Mouse (Mus musculus): ENCODE measurements around the gene Nol11. TPM values are rescaled to one million over a fixed set of nuclear protein-coding genes. Genes with fewer than 3 reads are reported as not detected.
"Not testable (repeated sequence)": the region's sequence is repeated elsewhere in the genome, so short reads cannot be mapped to it uniquely, and the experiment has no call there.

The Nol11 gene
- total and polyA plus RNA-seq, 3 experiments, result 2.6 to 25.3 (median 24.5) TPM

- DNase-seq, result no peak
Measured at GRCm38 (mm10) chr11:107155292-107155691, 33.9 kb downstream of the Nol11 start.

GRCm38 (mm10) chr11:107154431-107154830, 34.8 kb downstream of the Nol11 start:
- DNase-seq, result no peak

GRCm38 (mm10) chr11:107153645-107154044, 35.5 kb downstream of the Nol11 start:
- no peak for DNase-seq

GRCm38 (mm10) chr11:107151809-107152208, 37.4 kb downstream of the Nol11 start:
- no peak for DNase-seq

GRCm38 (mm10) chr11:107143956-107144355, 45.2 kb downstream of the Nol11 start:
- not testable (repeated sequence) for DNase-seq

GRCm38 (mm10) chr11:107142382-107142781, 46.8 kb downstream of the Nol11 start:
- DNase-seq, result no peak

GRCm38 (mm10) chr11:107140756-107141155, 48.4 kb downstream of the Nol11 start:
- no peak for DNase-seq

GRCm38 (mm10) chr11:107138633-107139032, 50.5 kb downstream of the Nol11 start:
- no peak for DNase-seq

GRCm38 (mm10) chr11:107137593-107137992, 51.6 kb downstream of the Nol11 start:
- DNase-seq, result no peak

- DNase-seq, result not testable (repeated sequence)
Measured at GRCm38 (mm10) chr11:107136458-107136857, 52.7 kb downstream of the Nol11 start.

GRCm38 (mm10) chr11:107135741-107136140, 53.4 kb downstream of the Nol11 start:
- DNase-seq, result no peak

- DNase-seq, result no peak
Measured at GRCm38 (mm10) chr11:107132426-107132825, 56.8 kb downstream of the Nol11 start.

GRCm38 (mm10) chr11:107131749-107132421, 57.3 kb downstream of the Nol11 start, which contains the start of gene Bptf:
TSS of gene Bptf (minus strand) at chr11:107132127.
- peak; percentile 94 for DNase-seq

GRCm38 (mm10) chr11:107130879-107131748, 58.1 kb downstream of the Nol11 start:
- peak; percentile 83 for DNase-seq

GRCm38 (mm10) chr11:107130221-107130788, 58.9 kb downstream of the Nol11 start:
- peak; percentile 24 for DNase-seq

- no peak for DNase-seq
Measured at GRCm38 (mm10) chr11:107129641-107130040, 59.5 kb downstream of the Nol11 start.

- DNase-seq, result not testable (repeated sequence)
Measured at GRCm38 (mm10) chr11:107126716-107127115, 62.5 kb downstream of the Nol11 start.

GRCm38 (mm10) chr11:107125011-107125410, 64.2 kb downstream of the Nol11 start:
- peak; percentile 62 for DNase-seq

- peak; percentile 85 for DNase-seq
Measured at GRCm38 (mm10) chr11:107124327-107124731, 64.9 kb downstream of the Nol11 start.

GRCm38 (mm10) chr11:107117789-107118188, 71.4 kb downstream of the Nol11 start:
- no peak for DNase-seq

Measured in adrenal gland, adult 2 months (tissue).